Mouse (Mus musculus) brain, embryonic 18.5 days (tissue): ENCODE data around the gene Ttll13.

ENCODE experiments used
- DNase-seq: peaks from one replicate; pipeline ENCODE4 v3.0.0-alpha.2; 2012; ENCODE audit warnings: low read depth, low spot score

Ttll13 gene

DNA sequence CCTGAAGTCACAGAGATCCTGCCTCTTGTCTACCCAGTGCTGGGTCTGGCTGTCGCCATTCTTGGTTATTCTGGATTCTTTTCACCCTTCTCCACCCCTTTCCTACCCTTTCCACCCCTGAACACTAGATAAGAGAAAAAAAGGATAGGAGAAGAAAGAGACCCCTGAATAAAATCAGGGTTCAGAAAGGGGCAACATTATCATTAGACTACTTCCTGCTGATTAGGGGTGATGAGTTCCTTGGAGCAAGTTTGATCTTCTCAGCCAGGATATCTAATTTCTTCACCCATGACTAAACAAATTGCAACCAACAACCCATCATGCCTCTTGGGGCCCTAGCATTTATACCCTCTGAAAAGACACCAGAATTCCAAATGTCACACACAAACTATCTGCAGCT is 21.6 kb downstream of the Ttll13 start:
- no peak for DNase-seq

- DNase-seq: peak; percentile 84
These were observed 22.9 kb downstream of the Ttll13 start, which contains the start of gene Vps33b for GRCm38 (mm10) chr7:80268897-80269750. Vps33b (plus strand) TSS chr7:80269649.

DNA sequence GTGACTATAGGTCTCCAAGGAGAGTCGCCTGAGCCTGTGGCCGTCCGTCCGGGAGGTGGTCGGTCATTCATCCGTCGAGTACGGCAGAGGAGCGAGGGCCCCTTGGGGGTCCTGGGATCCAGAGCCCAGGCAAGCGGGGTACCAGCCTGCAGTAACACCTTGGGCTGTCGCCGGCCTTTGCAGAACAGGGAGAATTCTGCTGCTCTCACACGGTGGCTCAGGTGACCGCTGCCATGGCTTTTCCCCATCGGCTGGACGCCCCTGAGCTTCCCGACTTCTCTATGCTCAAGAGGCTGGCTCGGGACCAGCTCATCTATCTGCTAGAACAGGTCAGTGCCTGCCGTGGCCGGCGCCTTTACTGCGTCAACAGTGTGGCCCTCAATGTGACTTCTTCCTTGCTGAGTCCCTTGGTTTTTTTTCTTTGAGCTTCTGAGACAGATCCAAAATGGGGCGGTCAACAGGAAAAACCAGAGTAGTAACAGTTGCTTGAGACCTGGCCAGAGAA is 23.6 kb downstream of the Ttll13 start:
- DNase-seq: no peak

GRCm38 (mm10) chr7:80273456-80273855 is 27.3 kb downstream of the Ttll13 start:
- DNase-seq: no peak

GRCm38 (mm10) chr7:80276374-80276773 is 30.2 kb downstream of the Ttll13 start:
- no peak for DNase-seq

- DNase-seq: no peak
These were observed 33.9 kb downstream of the Ttll13 start for GRCm38 (mm10) chr7:80280032-80280431.

- no peak for DNase-seq
These were observed 34.8 kb downstream of the Ttll13 start for GRCm38 (mm10) chr7:80280998-80281397.

DNA sequence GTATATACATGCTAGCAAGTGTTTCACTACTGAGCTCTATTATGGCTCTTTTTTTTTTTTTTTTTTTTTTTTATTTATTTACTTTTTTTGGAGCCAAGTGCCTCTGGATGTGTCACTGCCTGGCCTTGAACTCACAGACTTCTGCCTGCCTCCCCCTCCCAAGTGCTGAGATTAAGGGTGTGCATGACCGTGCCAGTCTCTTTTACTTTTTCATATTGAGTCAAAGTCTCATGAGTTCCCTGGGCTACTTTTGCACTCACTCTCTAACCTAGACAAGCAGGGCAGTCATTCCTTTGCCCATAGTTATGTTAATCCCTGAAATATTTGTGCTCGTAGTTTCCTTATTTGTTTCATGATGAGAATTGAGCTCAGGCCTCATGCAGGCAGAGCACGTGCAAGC is 35.5 kb downstream of the Ttll13 start:
- no peak for DNase-seq

DNA sequence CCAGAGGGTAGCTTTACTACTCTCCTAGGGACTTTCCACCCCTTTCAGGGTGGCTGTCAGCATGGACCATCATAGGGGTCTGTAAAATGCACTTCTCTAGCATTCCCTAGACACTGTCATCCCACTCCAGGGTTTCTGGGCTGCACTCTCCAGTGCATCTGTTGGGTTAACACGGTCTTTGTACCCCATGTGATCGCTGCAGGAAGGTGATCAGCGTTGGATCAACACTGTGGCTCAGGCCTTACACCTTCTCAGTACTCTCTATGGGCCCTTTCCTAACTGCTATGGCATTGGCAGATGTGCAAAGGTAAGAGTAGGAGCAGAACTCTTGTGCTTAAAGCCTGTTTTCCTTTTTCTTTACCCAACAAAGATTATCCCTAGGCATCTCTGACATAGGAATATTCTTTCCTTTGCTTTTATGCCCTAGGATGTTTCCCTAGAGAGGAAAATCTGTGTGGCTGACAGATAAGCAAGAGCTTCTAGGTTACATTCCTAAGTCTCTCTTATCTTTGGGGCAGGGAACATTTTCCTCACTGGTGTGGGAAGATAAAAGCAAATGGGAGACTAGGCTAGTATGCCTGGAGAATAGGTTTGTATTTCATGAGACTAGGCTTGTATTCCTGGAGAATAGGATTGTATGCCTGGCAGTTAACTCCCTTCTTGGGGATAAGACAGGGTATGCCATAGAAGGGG is 37.2 kb downstream of the Ttll13 start:
- no peak for DNase-seq

GRCm38 (mm10) chr7:80284391-80284790 is 38.2 kb downstream of the Ttll13 start:
- DNase-seq: no peak

GRCm38 (mm10) chr7:80285725-80286124 is 39.5 kb downstream of the Ttll13 start:
- no peak for DNase-seq

GRCm38 (mm10) chr7:80287736-80288135 is 41.6 kb downstream of the Ttll13 start:
- no peak for DNase-seq

- DNase-seq: peak; percentile 92
These were observed 48.0 kb downstream of the Ttll13 start, which contains the start of gene Prc1 for GRCm38 (mm10) chr7:80294062-80294763. Prc1 (plus strand) TSS chr7:80294450.

DNA sequence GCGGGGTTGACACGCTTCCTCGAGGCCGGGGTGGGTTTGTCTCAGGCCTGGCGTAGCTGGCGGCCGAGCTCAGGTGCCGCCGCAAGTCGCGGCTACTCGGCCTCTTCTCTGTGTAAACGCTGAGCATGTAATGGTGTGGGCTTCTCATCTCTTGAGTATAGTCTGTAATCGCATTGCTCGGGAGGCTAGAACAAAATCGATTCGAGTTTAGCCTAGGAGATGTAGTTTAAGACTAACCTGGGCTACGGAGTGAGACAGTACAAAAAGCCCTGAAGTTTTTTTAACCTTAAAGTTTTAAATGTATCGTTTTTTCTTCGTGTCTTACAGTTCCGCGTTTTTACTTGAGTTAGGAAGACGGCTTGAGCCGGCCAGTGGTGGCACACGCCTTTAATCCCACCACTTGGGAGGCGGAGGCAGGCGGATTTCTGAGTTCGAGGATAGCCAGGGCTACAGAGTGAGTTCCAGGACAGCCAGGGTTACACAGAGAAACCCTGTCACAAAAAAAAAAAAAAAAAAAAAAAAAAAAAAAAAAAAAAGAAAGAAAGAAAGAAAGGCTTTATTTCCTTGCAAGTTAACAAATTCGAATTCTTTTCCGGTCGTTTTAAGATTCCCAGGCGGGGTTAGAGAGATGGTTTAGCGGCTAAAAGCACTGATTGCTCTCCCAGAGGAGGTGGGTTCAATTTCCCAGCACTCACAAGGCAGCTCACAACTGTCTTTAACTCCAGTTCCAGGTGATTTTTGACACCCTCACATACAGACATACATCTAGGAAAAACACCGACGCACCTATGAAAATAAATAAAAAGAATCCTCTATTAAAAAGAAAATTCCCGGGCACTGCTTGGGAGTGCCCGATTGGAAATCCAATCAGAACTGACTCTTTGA is 48.8 kb downstream of the Ttll13 start:
- DNase-seq: no peak

DNA sequence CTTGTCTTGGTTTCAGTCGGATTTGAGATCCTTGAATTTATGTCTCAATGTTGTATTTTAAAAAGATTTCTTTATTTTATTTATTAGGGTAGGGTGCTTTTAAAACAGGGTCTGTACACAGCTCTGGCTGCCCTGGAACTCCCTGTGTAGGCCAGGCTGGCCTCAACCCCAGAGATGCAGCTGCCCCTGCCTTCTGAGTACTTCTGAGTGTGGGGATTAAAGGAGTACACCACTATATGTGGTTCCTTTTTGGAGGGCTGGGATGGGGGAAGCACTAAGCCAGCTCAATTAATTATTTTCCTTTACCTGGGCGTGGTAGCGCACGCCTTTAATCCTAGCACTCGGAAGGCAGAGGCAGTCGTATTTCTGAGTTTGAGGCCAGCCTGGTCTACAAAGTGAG is 50.3 kb downstream of the Ttll13 start:
- no peak for DNase-seq

GRCm38 (mm10) chr7:80297041-80297440 is 50.9 kb downstream of the Ttll13 start:
- no peak for DNase-seq

DNA sequence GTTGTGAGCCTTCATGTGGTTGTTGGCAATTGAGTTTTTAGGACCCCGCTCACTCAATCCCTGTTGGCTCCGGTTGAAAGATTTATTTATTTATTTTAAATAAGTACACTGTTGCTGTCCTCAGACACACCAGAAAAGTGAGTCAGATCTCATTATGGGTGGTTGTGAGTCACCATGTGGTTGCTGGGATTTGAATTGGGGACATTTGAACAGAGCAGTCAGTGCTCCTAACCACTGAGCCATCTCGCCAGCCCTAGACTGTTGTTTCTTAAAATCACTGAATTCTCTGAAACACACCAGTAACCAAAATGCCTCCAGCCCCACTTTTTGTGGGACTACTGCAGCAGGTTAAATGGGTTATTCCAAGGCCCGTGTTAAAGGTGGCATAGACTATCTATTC is 52.6 kb downstream of the Ttll13 start:
- no peak for DNase-seq

GRCm38 (mm10) chr7:80299568-80299967 is 53.4 kb downstream of the Ttll13 start:
- DNase-seq: no peak

GRCm38 (mm10) chr7:80301522-80301921 is 55.3 kb downstream of the Ttll13 start:
- no peak for DNase-seq

GRCm38 (mm10) chr7:80307766-80308165 is 61.6 kb downstream of the Ttll13 start:
- no peak for DNase-seq
